In genomic region chr17:80131431-80131766, GRCm38 (mm10) we compare ENCODE assay signal across 17 mouse cellular contexts. TPM values are rescaled to one million over a fixed set of nuclear protein-coding genes. Genes with fewer than 3 reads are reported as not detected.
DNase-seq lines count a peak whose midpoint lies in the region; ATAC-seq and TF ChIP-seq lines count a peak whose summit lies in the region.
"Had no signal": no experiment of that assay in that cellular context is flagged by ENCODE, and none has a peak within 500 bp of the region (broad histone marks: within the 10 kb centered on the region; RNA-seq: fewer than 3 reads in every experiment).

No protein-coding gene starts in this region.

- peaks cover 33% of the 10 kb centered on the region for H3K4me1 ChIP-seq in heart, embryonic 13.5 days
- H3K4me1 ChIP-seq in heart, embryonic 11.5 days (ENCODE audit: control insufficient read depth, insufficient read depth, low read length): peaks cover 11% of the 10 kb centered on the region; the same call in 1 of the 2 replicates
- peaks cover 26% of the 10 kb centered on the region for H3K4me1 ChIP-seq in liver, embryonic 13.5 days (replicated peaks)
- no peaks in the 10 kb centered on the region for H3K4me1 ChIP-seq in intestine, postnatal 0 days (replicated peaks; ENCODE audit: control insufficient read depth, insufficient read depth, low read length)
- H3K4me1 ChIP-seq in liver, embryonic 16.5 days (ENCODE audit: control insufficient read depth, low read depth, low read length): no peaks in the 10 kb centered on the region

- H3K9ac ChIP-seq in heart, embryonic 13.5 days: no peak overlapping the region
- no peak overlapping the region for H3K9ac ChIP-seq in heart, embryonic 11.5 days (ENCODE audit: low read depth, low read length)
- H3K9ac ChIP-seq in liver, embryonic 13.5 days: no peak overlapping the region
- H3K9ac ChIP-seq in intestine, postnatal 0 days (ENCODE audit: low read depth, low read length): no peak overlapping the region
- H3K9ac ChIP-seq in liver, embryonic 16.5 days (ENCODE audit: low read depth, low read length): no peak overlapping the region
- H3K9ac ChIP-seq: forebrain, embryonic 15.5 days; limb, embryonic 12.5 days; stomach, embryonic 15.5 days had no signal

- no peaks in the 10 kb centered on the region for H3K9me3 ChIP-seq in heart, embryonic 13.5 days
- no peaks in the 10 kb centered on the region for H3K9me3 ChIP-seq in heart, embryonic 11.5 days (replicated peaks; ENCODE audit: control insufficient read depth, low read length)
- H3K9me3 ChIP-seq in liver, embryonic 13.5 days (replicated peaks): no peaks in the 10 kb centered on the region
- no peaks in the 10 kb centered on the region for H3K9me3 ChIP-seq in intestine, postnatal 0 days (ENCODE audit: control insufficient read depth)
- no peaks in the 10 kb centered on the region for H3K9me3 ChIP-seq in liver, embryonic 16.5 days (replicated peaks; ENCODE audit: control insufficient read depth, low read length)
- H3K9me3 ChIP-seq: forebrain, embryonic 15.5 days; hindbrain, embryonic 10.5 days; limb, embryonic 12.5 days; stomach, embryonic 15.5 days had no signal

- no peak for DNase-seq in liver, embryonic 13.5 days
- DNase-seq in liver: no peak
- no peak for DNase-seq in left cerebral cortex, postnatal 36 days (ENCODE audit: low spot score in 2 of 2)
- no peak for DNase-seq in spleen, adult 12 weeks (ENCODE audit: low spot score)
- DNase-seq: cerebellum, adult 2 months; layer of hippocampus, postnatal 36 days; lung, postnatal 10 days; right cerebral cortex, postnatal 25 days had no signal

- TF ChIP-seq CTCF in intestine, postnatal 0 days (IDR thresholded peaks at IDR 0.05; ENCODE audit: low read depth): no peak

- no peaks in the 10 kb centered on the region for H3K36me3 ChIP-seq in heart, embryonic 13.5 days
- no peaks in the 10 kb centered on the region for H3K36me3 ChIP-seq in heart, embryonic 11.5 days (ENCODE audit: control insufficient read depth, insufficient read depth, low read length)
- H3K36me3 ChIP-seq in liver, embryonic 13.5 days: no peaks in the 10 kb centered on the region
- peaks cover 4% of the 10 kb centered on the region; the same call in 1 of the 2 replicates for H3K36me3 ChIP-seq in intestine, postnatal 0 days (ENCODE audit: control insufficient read depth, insufficient read depth)
- no peaks in the 10 kb centered on the region for H3K36me3 ChIP-seq in liver, embryonic 16.5 days (ENCODE audit: control insufficient read depth, insufficient read depth)
- H3K36me3 ChIP-seq: forebrain, embryonic 15.5 days; hindbrain, embryonic 10.5 days; limb, embryonic 12.5 days; stomach, embryonic 15.5 days had no signal

- H3K4me3 ChIP-seq in heart, embryonic 13.5 days: no peak overlapping the region
- no peak overlapping the region for H3K4me3 ChIP-seq in heart, embryonic 11.5 days (ENCODE audit: low read depth, low read length)
- no peak overlapping the region for H3K4me3 ChIP-seq in liver, embryonic 13.5 days (replicated peaks)
- H3K4me3 ChIP-seq in intestine, postnatal 0 days (ENCODE audit: low read depth, low read length): no peak overlapping the region
- no peak overlapping the region for H3K4me3 ChIP-seq in liver, embryonic 16.5 days (ENCODE audit: low read depth, low read length)
- H3K4me3 ChIP-seq: forebrain, embryonic 15.5 days; hindbrain, embryonic 10.5 days; limb, embryonic 12.5 days; myocyte; stomach, embryonic 15.5 days had no signal

- intact Hi-C loops in left cerebral cortex, postnatal 36 days (cut with DNase I): no loop called here

- ATAC-seq in heart, embryonic 13.5 days (ENCODE audit: extremely low read depth, insufficient number of reproducible peaks, low FRiP score, low TSS enrichment): no peak
- ATAC-seq in heart, embryonic 11.5 days (replicated peaks; ENCODE audit: insufficient number of reproducible peaks, low FRiP score, low TSS enrichment): no peak
- no peak for ATAC-seq in liver, embryonic 13.5 days (ENCODE audit: low read depth)
- ATAC-seq in intestine, postnatal 0 days: no peak; the same call in 1 of the 2 replicates
- ATAC-seq in liver, embryonic 16.5 days (ENCODE audit: low read depth): peak; percentile 39
- ATAC-seq: forebrain, embryonic 15.5 days had no signal

- H3K4me2 ChIP-seq in heart, embryonic 13.5 days: peak overlapping the region; percentile 43
- H3K4me2 ChIP-seq in heart, embryonic 11.5 days: no peak overlapping the region
- H3K4me2 ChIP-seq in liver, embryonic 13.5 days: no peak overlapping the region
- H3K4me2 ChIP-seq in intestine, postnatal 0 days (replicated peaks; ENCODE audit: low read depth): peak overlapping the region; percentile 45
- peak overlapping the region; percentile 19 for H3K4me2 ChIP-seq in liver, embryonic 16.5 days (ENCODE audit: low read depth, low read length)
- H3K4me2 ChIP-seq: forebrain, embryonic 15.5 days; limb, embryonic 12.5 days; stomach, embryonic 15.5 days had no signal

- 20% methylated on average over 1 of the region's 1 CpGs for WGBS in heart, embryonic 13.5 days
- WGBS in heart, embryonic 11.5 days (ENCODE audit: insufficient replicate concordance): 24% methylated on average over 1 of the region's 1 CpGs
- 37% methylated on average over 1 of the region's 1 CpGs for WGBS in liver, embryonic 13.5 days (ENCODE audit: insufficient replicate concordance)
- WGBS in intestine, postnatal 0 days: 35% methylated on average over 1 of the region's 1 CpGs
- WGBS in liver, embryonic 16.5 days (ENCODE audit: insufficient replicate concordance): 32% methylated on average over 1 of the region's 1 CpGs

- no peaks in the 10 kb centered on the region; the same call in 1 of the 2 replicates for H3K27me3 ChIP-seq in heart, embryonic 13.5 days (replicated peaks)
- H3K27me3 ChIP-seq in heart, embryonic 11.5 days (ENCODE audit: control insufficient read depth, insufficient read depth, low read length): no peaks in the 10 kb centered on the region
- peaks cover 3% of the 10 kb centered on the region; the same call in 1 of the 2 replicates for H3K27me3 ChIP-seq in liver, embryonic 13.5 days
- H3K27me3 ChIP-seq in intestine, postnatal 0 days (replicated peaks; ENCODE audit: control insufficient read depth, insufficient read depth, low read length): no peaks in the 10 kb centered on the region
- no peaks in the 10 kb centered on the region for H3K27me3 ChIP-seq in liver, embryonic 16.5 days (ENCODE audit: control insufficient read depth, insufficient read depth, low read depth, low read length)
- H3K27me3 ChIP-seq: forebrain, embryonic 15.5 days; limb, embryonic 12.5 days; stomach, embryonic 15.5 days had no signal

- peak overlapping the region; percentile 6; the same call in 1 of the 2 replicates for H3K27ac ChIP-seq in heart, embryonic 13.5 days (replicated peaks)
- H3K27ac ChIP-seq in heart, embryonic 11.5 days (ENCODE audit: low read depth, low read length): no peak overlapping the region
- H3K27ac ChIP-seq in liver, embryonic 13.5 days: 0 out of 2 replicates have a peak overlapping the region, but pooled peaks have one; percentile 4
- H3K27ac ChIP-seq in intestine, postnatal 0 days (ENCODE audit: low read depth, low read length): peak overlapping the region; percentile 68
- peak overlapping the region; percentile 56; the same call in 1 of the 2 replicates for H3K27ac ChIP-seq in liver, embryonic 16.5 days (ENCODE audit: low read length)
- H3K27ac ChIP-seq: forebrain, embryonic 15.5 days; hindbrain, embryonic 10.5 days; limb, embryonic 12.5 days; stomach, embryonic 15.5 days had no signal

RNA-seq across cellular contexts. Expression of gene Galm, which starts 4.1 kb away (rescaled TPM):
- 12.1 and 13.0 TPM in 2 replicates for polyA plus RNA-seq in heart, embryonic 13.5 days (2015; fragmentation: Nextera tagmentation; extraction: Ambion mirVana)
- 7.5 and 9.4 TPM in 2 replicates for polyA plus RNA-seq in heart, embryonic 11.5 days (2014; fragmentation: Nextera tagmentation; extraction: Ambion mirVana)
- 17.8 and 22.4 TPM in 2 replicates for polyA plus RNA-seq in liver, embryonic 13.5 days (2015; fragmentation: Nextera tagmentation; extraction: Ambion mirVana)
- polyA plus RNA-seq in intestine, postnatal 0 days (2015; fragmentation: Nextera tagmentation; extraction: Ambion mirVana): 73.5 and 86.6 TPM in 2 replicates
- 40.1 and 42.9 TPM in 2 replicates for polyA plus RNA-seq in liver, embryonic 16.5 days (2015; fragmentation: Nextera tagmentation; extraction: Ambion mirVana)
- 1 to 10 TPM; 2.6 to 2.7 TPM for total RNA-seq in left cerebral cortex, postnatal 36 days (2021)

Comparison
In these comparisons a context has a peak if more than half of its experiments do, and no peak if none do; other contexts are left out.
1. H3K4me2 ChIP-seq: peak in heart, embryonic 13.5 days (single experiment), intestine, postnatal 0 days (single experiment) and liver, embryonic 16.5 days (single experiment); none in heart, embryonic 11.5 days (single experiment) and liver, embryonic 13.5 days (single experiment).